Mouse (Mus musculus): ENCODE measurements around the gene Crim1. TPM values are rescaled to one million over a fixed set of nuclear protein-coding genes. Genes with fewer than 3 reads are reported as not detected.

Gene Crim1
- polyA plus RNA-seq (2014; fragmentation: Nextera tagmentation; extraction: Ambion mirVana), result 2.0 and 2.6 TPM in 2 replicates

DNA sequence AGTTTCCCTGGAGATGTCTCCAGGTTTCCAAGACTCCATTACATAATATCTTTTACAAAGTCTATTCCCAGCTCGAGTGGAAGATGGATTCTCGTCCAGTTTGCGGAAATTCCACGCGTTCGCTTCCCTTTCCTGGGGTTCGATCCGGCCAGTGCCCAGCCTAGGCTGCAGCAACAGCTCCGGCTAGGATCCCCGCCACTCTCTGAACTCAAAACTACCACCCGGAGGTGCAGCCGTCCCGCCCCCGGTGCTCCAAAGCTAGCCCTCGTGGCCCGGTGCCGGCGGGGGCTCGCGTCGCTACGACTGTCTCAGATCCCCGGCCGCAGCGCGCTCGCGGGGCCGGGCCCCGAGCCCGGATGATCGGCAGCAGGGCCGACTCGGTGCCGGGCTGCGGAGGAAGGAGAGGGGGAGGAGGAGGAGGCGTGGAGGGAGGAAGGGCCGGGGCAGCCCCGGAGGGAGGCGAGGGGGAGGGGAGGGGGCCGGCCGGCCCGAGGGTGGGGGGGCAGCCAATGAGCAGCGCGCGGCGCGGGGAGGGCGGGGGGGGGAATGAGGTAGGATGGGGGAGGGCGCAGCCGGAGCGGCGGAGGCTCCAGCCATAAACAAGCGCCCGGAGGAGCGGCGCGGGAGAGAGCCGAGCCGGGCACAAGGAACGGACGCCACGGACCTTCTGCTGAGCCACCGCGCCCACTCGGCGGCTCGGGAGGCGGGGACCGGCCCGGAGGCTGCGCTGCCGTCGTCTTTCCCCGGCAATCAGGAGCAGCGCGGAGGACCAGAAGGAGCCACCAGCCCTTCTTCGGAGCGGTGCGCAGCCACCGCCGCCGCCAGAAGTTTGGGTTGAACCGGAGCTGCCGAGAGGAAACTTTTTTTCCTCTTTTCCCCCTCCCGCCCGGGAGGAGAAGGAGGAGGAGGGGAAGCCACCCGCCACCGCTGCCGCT is at the start of gene Crim1:
Gene Crim1 (plus strand): TSS at position 623 of the 935 bp plus-strand sequence.
- Histone ChIP-seq H3K9ac (ENCODE audit: low read length) (peak within 1 kb of the TSS; percentile 83), H3K27ac (replicated peaks in 1 of 2; ENCODE audit: control insufficient read depth in 1 of 2, insufficient read depth in 1 of 2, low read depth in 2 of 2, low read length in 2 of 2) (peak within 1 kb of the TSS; percentile 86 to 91), H3K9me3 (ENCODE audit: control insufficient read depth, low read length) (no peaks in the 10 kb centered on the region), H3K4me2 (ENCODE audit: low read length) (peak within 1 kb of the TSS; percentile 100), H3K36me3 (ENCODE audit: control insufficient read depth, insufficient read depth, low read length) (no peaks in the 10 kb centered on the region), H3K4me3 (ENCODE audit: control insufficient read depth in 1 of 2, insufficient read depth in 1 of 2, low read depth in 1 of 2, low read length in 2 of 2) (peak within 1 kb of the TSS; percentile 67 to 91), H3K4me1 (ENCODE audit: control insufficient read depth in 2 of 2, insufficient read depth in 2 of 2, low read length in 2 of 2) (peaks cover 8 to 30% of the 10 kb centered on the region in 2 experiments; a peak in 3 of 4 replicates), H3K27me3 (ENCODE audit: control insufficient read depth, insufficient read depth, low read length) (peaks cover 5% of the 10 kb centered on the region; the same call in 1 of the 2 replicates)
- WGBS, result under 1% methylated on average over 57 of the region's 90 CpGs
- ATAC-seq (ENCODE audit: insufficient number of reproducible peaks, insufficient read depth, low FRiP score, low read depth), result peak; percentile 84

DNA sequence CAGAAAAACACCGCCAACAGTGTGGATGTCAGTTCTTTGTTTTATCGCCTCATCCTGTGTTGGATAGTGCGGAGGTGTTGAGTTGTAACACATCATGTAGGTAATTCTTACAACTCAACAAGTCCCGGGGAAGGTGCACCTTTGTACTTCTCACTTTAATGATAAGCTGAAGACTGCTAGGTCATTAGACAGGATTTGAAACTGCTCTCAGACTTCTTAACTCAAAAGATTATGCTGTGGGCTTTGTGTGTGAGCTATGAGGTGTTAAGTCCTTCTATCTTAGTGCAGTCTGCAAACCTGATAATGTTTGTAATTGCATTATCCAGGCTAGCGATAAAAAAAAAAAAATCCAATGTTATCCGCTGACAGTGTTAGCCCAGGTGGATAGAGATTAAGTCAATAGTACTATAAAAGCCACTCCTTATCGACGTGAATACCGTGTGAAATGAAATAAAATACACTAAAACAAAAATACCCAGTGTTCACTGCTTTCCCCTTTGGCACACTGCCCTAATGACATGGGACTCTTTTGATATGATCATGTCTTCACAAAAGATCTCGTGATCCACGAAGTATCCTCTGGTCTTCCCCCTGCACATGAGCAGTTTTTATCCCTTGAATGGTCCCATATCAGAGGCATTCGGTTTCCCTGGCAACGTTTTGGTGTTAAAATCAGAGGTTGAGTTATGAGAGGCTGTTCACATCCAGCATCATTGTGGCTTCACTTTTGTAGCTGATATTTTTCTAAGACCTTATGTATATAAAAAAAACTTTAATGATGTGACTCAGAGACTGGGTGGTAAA is 48.4 kb upstream of the Crim1 start:
- WGBS, result 42% methylated on average over 13 of the region's 13 CpGs
- Histone ChIP-seq H3K4me3 (ENCODE audit: control insufficient read depth in 1 of 2, insufficient read depth in 1 of 2, low read depth in 1 of 2, low read length in 2 of 2) (no peak overlapping the region), H3K27ac (replicated peaks in 1 of 2; ENCODE audit: control insufficient read depth in 1 of 2, insufficient read depth in 1 of 2, low read depth in 2 of 2, low read length in 2 of 2) (no peak overlapping the region), H3K9ac (ENCODE audit: low read length) (no peak overlapping the region), H3K4me1 (ENCODE audit: control insufficient read depth in 2 of 2, insufficient read depth in 2 of 2, low read length in 2 of 2) (no peaks in the 10 kb centered on the region), H3K4me2 (ENCODE audit: low read length) (no peak overlapping the region), H3K9me3 (ENCODE audit: control insufficient read depth, low read length) (no peaks in the 10 kb centered on the region), H3K36me3 (ENCODE audit: control insufficient read depth, insufficient read depth, low read length) (no peaks in the 10 kb centered on the region), H3K27me3 (ENCODE audit: control insufficient read depth, insufficient read depth, low read length) (no peaks in the 10 kb centered on the region)
- ATAC-seq (ENCODE audit: insufficient number of reproducible peaks, insufficient read depth, low FRiP score, low read depth), result no peak

DNA sequence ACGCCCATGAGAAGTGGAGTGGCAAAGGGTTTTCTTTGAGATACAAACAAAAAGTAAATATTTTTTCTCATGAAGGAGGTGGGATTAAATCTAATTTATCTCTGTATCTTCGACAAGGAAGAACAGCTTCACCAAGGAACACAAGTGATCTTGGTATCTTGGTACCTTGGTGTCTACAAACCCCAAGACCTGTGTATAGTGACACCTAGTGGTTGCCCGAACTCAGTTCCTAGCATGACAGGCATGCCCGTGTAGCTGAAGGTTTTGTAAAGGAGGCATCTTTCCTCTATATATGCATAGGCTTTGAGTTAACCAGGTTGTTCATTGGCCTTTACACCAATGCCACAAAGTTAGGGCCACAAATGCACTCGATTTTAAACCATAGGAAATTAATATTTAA is 36.8 kb upstream of the Crim1 start:
- H3K27ac ChIP-seq (replicated peaks in 1 of 2; ENCODE audit: control insufficient read depth in 1 of 2, insufficient read depth in 1 of 2, low read depth in 2 of 2, low read length in 2 of 2), result no peak overlapping the region
- no peak overlapping the region for H3K4me3 ChIP-seq (ENCODE audit: control insufficient read depth in 1 of 2, insufficient read depth in 1 of 2, low read depth in 1 of 2, low read length in 2 of 2)
- no peak overlapping the region for H3K9ac ChIP-seq (ENCODE audit: low read length)
- no peaks in the 10 kb centered on the region for H3K36me3 ChIP-seq (ENCODE audit: control insufficient read depth, insufficient read depth, low read length)
- H3K9me3 ChIP-seq (ENCODE audit: control insufficient read depth, low read length), result no peaks in the 10 kb centered on the region
- H3K4me1 ChIP-seq (ENCODE audit: control insufficient read depth in 2 of 2, insufficient read depth in 2 of 2, low read length in 2 of 2), result no peaks in the 10 kb centered on the region
- H3K4me2 ChIP-seq (ENCODE audit: low read length), result no peak overlapping the region
- WGBS, result 31% methylated on average over 5 of the region's 5 CpGs
- ATAC-seq (ENCODE audit: insufficient number of reproducible peaks, insufficient read depth, low FRiP score, low read depth), result no peak
- no peaks in the 10 kb centered on the region for H3K27me3 ChIP-seq (ENCODE audit: control insufficient read depth, insufficient read depth, low read length)

DNA sequence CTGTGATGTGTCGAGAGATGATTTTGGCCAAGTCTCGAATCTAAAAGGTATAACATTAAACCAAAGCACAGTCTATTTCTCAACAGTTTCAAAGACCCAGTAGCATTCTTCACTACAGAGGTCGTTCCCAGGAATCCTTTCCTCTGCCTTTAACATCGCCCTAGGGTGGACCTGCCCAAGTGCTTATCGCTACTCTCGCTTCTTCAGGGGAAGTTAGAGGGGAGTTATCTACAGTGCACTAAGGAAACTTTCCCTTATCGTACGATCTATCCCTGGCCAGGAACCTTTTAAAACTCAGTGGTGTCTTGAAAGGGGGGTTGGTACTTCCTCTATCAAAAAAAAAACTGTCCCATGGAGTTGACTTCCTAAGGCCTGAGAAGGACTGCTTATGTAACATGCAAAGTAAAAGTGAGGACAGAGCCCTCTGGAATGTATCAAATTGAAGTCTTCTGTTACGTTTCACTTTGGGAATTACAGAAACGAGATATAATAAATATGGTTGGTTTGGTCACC is 36.3 kb upstream of the Crim1 start:
- Histone ChIP-seq H3K4me3 (ENCODE audit: control insufficient read depth in 1 of 2, insufficient read depth in 1 of 2, low read depth in 1 of 2, low read length in 2 of 2) (no peak overlapping the region), H3K36me3 (ENCODE audit: control insufficient read depth, insufficient read depth, low read length) (no peaks in the 10 kb centered on the region), H3K27ac (replicated peaks in 1 of 2; ENCODE audit: control insufficient read depth in 1 of 2, insufficient read depth in 1 of 2, low read depth in 2 of 2, low read length in 2 of 2) (no peak overlapping the region), H3K4me1 (ENCODE audit: control insufficient read depth in 2 of 2, insufficient read depth in 2 of 2, low read length in 2 of 2) (no peaks in the 10 kb centered on the region), H3K9ac (ENCODE audit: low read length) (no peak overlapping the region), H3K27me3 (ENCODE audit: control insufficient read depth, insufficient read depth, low read length) (no peaks in the 10 kb centered on the region), H3K4me2 (ENCODE audit: low read length) (no peak overlapping the region), H3K9me3 (ENCODE audit: control insufficient read depth, low read length) (no peaks in the 10 kb centered on the region)
- ATAC-seq (ENCODE audit: insufficient number of reproducible peaks, insufficient read depth, low FRiP score, low read depth), result no peak
- 45% methylated on average over 10 of the region's 10 CpGs for WGBS

DNA sequence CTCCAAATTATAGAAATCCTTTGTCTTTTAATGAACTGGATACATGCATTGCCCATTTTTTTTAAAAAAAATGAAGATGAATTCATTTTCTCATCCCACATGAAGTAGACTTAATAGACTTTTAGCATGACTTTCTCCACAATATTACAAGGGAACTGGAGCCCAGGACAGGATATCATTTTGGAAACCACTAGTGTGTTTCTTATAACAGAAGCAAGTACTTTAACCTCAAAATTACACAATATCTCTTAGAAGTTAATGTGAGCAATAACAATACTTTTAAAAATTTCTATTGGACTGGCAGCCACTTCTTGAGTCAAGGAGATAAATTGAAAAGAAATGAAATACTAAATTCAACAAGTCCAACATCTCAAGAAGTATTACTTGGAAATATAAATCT is 34.2 kb upstream of the Crim1 start:
- no peaks in the 10 kb centered on the region for H3K27me3 ChIP-seq (ENCODE audit: control insufficient read depth, insufficient read depth, low read length)
- H3K36me3 ChIP-seq (ENCODE audit: control insufficient read depth, insufficient read depth, low read length), result no peaks in the 10 kb centered on the region
- H3K9ac ChIP-seq (ENCODE audit: low read length), result no peak overlapping the region
- no peak overlapping the region for H3K27ac ChIP-seq (replicated peaks in 1 of 2; ENCODE audit: control insufficient read depth in 1 of 2, insufficient read depth in 1 of 2, low read depth in 2 of 2, low read length in 2 of 2)
- H3K4me1 ChIP-seq (ENCODE audit: control insufficient read depth in 2 of 2, insufficient read depth in 2 of 2, low read length in 2 of 2), result no peaks in the 10 kb centered on the region
- no peak for ATAC-seq (ENCODE audit: insufficient number of reproducible peaks, insufficient read depth, low FRiP score, low read depth)
- H3K9me3 ChIP-seq (ENCODE audit: control insufficient read depth, low read length), result no peaks in the 10 kb centered on the region
- no peak overlapping the region for H3K4me3 ChIP-seq (ENCODE audit: control insufficient read depth in 1 of 2, insufficient read depth in 1 of 2, low read depth in 1 of 2, low read length in 2 of 2)
- no peak overlapping the region for H3K4me2 ChIP-seq (ENCODE audit: low read length)

DNA sequence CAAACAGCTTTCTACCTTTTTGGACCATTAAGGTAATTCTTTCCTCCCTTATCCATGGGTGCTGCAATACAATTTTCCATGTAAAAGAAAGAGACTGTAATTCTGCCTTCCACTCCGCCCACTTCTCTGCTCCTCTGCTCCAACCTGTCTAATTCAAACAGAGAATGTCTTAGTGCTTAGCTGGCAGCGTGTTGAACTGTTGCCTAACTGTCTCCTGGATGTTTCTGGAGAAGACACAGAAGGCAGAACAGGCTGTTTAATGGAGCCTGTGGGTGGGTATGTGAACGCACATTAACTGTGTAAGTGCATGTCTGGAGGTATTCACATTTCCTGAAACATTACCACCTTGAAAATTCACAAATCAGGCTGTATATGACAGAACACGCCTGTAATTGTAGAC is 33.5 kb upstream of the Crim1 start:
- Histone ChIP-seq H3K27me3 (ENCODE audit: control insufficient read depth, insufficient read depth, low read length) (no peaks in the 10 kb centered on the region), H3K9ac (ENCODE audit: low read length) (no peak overlapping the region), H3K36me3 (ENCODE audit: control insufficient read depth, insufficient read depth, low read length) (no peaks in the 10 kb centered on the region), H3K27ac (replicated peaks in 1 of 2; ENCODE audit: control insufficient read depth in 1 of 2, insufficient read depth in 1 of 2, low read depth in 2 of 2, low read length in 2 of 2) (no peak overlapping the region), H3K4me3 (ENCODE audit: control insufficient read depth in 1 of 2, insufficient read depth in 1 of 2, low read depth in 1 of 2, low read length in 2 of 2) (no peak overlapping the region), H3K4me1 (ENCODE audit: control insufficient read depth in 2 of 2, insufficient read depth in 2 of 2, low read length in 2 of 2) (no peaks in the 10 kb centered on the region), H3K9me3 (ENCODE audit: control insufficient read depth, low read length) (no peaks in the 10 kb centered on the region), H3K4me2 (ENCODE audit: low read length) (no peak overlapping the region)
- WGBS, result 78% methylated on average over 4 of the region's 4 CpGs
- ATAC-seq (ENCODE audit: insufficient number of reproducible peaks, insufficient read depth, low FRiP score, low read depth), result no peak

DNA sequence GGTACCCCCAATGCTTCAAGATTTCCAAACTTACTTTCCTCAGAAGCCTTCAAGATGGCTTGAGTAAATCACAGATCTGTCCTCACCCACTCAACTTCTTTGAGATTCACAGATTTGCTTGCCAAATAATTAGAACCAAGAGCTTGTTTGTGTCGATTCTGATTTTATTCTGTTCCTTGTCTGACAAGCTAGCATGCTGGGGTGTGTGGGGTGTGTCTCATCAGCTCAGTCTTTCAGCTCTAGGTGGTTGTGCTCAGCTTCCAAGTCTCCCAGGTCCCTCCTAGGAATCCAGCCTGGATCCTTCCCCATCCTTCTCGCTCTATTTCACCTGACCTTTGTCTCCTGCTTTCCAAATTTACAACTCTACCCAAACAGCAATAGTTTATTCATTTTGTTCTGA is 27.7 kb upstream of the Crim1 start:
- no peak overlapping the region for H3K9ac ChIP-seq (ENCODE audit: low read length)
- ATAC-seq (ENCODE audit: insufficient number of reproducible peaks, insufficient read depth, low FRiP score, low read depth), result no peak

More for the DNA sequence above, 27.7 kb upstream of the Crim1 start:
- H3K4me1 ChIP-seq (ENCODE audit: control insufficient read depth in 2 of 2, insufficient read depth in 2 of 2, low read length in 2 of 2), result no peaks in the 10 kb centered on the region
- H3K27me3 ChIP-seq (ENCODE audit: control insufficient read depth, insufficient read depth, low read length), result no peaks in the 10 kb centered on the region
- no peak overlapping the region for H3K4me3 ChIP-seq (ENCODE audit: control insufficient read depth in 1 of 2, insufficient read depth in 1 of 2, low read depth in 1 of 2, low read length in 2 of 2)
- WGBS, result 60% methylated on average over 2 of the region's 2 CpGs
- no peaks in the 10 kb centered on the region for H3K9me3 ChIP-seq (ENCODE audit: control insufficient read depth, low read length)
- no peak overlapping the region for H3K4me2 ChIP-seq (ENCODE audit: low read length)
- no peaks in the 10 kb centered on the region for H3K36me3 ChIP-seq (ENCODE audit: control insufficient read depth, insufficient read depth, low read length)
- no peak overlapping the region for H3K27ac ChIP-seq (replicated peaks in 1 of 2; ENCODE audit: control insufficient read depth in 1 of 2, insufficient read depth in 1 of 2, low read depth in 2 of 2, low read length in 2 of 2)
